Mouse (Mus musculus) inflammation-experienced regulatory T-cells, adult 16 weeks (primary cell): ENCODE measurements around the gene C8g. TPM values are rescaled to one million over a fixed set of nuclear protein-coding genes. Genes with fewer than 3 reads are reported as not detected.

Experiments
- polyA plus RNA-seq: library from polyadenylated mRNA; unstranded; fragments of 100-300 nt; shearing (Covaris generic); gene quantifications from one replicate; pipeline ENCODE4 v1.2.1, GENCODE M21; 2017

C8g gene
- 10.9 TPM for polyA plus RNA-seq

GRCm38 (mm10) chr2:25501593-25502486 lies at the start of gene C8g:
Gene C8g (minus strand): TSS chr2:25501719.

GRCm38 (mm10) chr2:25546811-25547491 lies 45.4 kb upstream of the C8g start, which contains the start of gene Traf2:
Gene Traf2 (minus strand): TSS chr2:25546940.

DNA sequence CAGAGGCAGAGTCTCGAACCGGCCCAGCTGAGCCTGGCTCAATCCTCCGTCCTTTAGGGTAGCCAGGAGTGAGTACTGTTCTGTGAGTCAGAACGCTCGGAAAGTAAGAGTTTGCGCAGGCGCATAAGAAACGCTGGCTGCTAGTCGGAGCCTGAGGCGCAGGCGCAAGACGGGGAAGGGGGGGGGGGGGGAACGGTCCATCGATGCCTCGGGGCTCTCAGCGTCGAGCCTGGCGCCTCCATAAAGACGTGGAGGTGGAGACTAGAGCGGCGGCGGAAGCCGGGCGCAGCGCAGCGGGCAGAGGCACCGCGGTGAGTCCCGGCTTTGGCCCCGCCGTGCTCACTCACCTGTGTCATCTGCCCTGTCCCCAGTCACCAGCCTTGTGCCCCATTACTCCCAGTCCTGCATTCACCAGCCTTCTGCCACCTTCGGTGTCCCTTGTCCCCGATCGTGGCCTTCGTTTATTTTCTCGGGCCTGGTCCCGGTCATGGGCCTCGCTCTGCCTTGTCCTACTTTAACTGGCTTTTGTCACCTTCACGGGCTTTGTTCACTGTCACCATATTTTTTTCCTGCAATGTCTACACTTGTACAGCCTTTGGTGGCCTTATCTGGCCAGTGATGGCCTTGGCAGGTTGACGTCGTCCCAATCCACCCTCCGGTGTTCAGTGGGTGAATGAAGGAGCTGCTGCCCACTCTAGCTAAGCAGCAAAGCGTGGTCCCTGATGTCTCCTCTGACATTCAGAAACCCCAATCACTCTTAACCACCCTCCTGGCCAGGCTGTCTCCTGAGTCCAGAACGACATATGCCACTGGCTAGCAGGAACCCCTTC lies 728 bp downstream of the C8g start, which contains the start of gene Fbxw5:
TSS of gene Fbxw5 (plus strand) at position 175 of the 830 bp plus-strand sequence.

DNA sequence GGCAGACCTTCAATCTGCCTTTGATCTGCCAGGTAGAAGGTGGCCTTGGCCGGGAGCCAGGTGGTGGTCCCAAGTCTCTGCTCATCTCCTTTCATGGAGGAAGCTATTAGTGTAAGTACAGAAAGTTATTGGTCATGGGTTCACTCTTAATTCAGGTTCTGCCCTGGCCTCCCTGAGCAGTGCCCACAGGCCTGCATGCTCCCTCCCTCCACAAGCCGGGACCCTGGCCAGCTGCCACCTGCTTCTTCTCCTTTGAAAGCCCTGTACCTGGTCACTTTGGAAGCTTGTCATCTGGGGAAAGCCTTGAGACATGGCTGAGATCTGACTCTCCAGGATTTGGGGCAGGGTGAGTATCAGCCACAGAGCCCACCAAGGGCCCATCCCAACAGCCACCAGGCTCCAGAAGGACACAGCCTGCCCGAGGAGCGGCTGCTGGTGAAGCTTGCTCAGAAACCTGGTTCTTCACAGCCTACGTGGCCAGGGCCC lies 8.0 kb downstream of the C8g start, which contains the start of gene Lcn12:
TSS of gene Lcn12 (minus strand) at position 436 of the 486 bp plus-strand sequence.

GRCm38 (mm10) chr2:25469969-25470368 lies 31.6 kb downstream of the C8g start, which contains the start of gene Ptgds:
Gene Ptgds (minus strand): TSS chr2:25470046.

DNA sequence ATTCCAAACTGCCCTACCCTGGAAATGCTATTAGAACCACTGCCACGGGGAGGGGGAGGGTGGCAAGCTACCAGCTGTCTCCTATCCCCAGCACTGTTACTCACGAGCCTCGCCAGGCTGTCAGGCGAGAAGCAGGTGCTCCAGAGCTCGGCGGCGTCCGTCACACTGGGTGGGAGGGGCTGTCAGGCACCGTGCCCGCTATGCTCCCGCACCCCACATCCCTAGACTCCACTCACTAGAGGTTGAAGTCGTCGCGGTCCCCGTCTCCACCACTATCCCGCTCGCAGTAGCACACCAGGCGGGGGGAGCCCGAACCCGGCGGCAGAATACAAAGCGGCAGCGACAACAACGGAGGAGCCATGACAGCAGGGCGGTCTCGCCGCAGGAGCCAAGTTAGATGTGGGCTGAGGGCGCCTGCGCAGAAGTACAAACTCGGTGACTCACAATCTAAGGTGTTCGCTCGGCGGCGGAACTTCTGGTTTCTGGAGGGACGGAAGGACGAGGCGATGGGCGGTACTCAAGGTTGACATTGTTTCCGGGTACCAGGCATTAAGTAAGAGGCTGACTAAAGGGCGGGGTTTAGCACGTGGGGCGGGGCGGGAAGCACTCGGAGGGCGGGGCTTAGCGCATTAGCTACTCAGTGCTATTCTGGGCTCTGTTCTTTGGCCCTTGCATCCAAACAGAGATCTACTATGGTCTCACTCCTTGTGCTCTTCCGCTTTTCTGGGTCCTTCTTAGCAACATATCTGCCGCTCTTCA lies 40.8 kb downstream of the C8g start, which contains the start of gene Paxx:
TSS of gene Paxx (minus strand) at position 544 of the 759 bp plus-strand sequence.

DNA sequence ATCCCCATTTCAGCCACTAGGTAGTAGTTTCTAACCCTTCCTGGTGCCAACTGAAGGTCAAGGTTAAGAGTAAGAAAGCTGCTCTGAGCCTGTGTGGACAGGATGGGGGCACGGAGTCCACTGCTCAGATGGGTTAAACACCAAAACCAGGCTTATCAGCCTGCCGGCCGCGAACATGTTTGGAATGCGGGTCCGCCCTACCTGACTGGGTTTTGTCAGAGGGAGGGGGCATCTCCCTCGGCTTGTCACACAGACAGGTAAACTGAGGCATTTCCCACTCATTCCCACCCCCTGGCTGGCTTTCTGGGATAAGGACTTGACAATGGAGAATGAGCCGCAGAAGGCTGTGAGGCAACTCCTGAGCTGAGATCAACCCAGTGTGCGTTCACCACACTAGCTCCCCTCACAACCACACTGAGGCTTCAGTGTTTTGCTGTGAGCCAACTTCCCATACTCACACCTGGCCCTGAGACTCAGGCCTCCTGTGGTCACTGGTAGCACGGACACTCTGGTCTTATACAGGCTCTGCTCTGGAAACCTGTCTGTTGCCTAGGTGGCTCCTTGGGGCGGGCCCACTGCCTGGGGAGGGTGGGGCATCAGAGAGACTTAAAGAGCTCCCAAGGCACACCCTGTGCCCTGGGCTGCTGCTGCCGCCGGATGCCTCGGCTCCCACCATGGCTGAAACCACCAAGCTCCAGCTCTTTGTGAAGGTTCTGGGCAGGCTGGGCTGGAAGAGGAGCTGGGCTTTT lies 45.1 kb downstream of the C8g start, which contains the start of gene Clic3:
TSS of gene Clic3 (plus strand) at position 634 of the 749 bp plus-strand sequence.

Other genes with a start within 250 kb of the C8g start
- gene Tmem203, start 246.3 kb downstream of the C8g start, polyA plus RNA-seq, result 17.5 TPM
- gene Tprn, start 239.1 kb downstream of the C8g start, polyA plus RNA-seq, result 5.5 TPM
- 131 TPM for gene Ssna1, start 229.3 kb downstream of the C8g start, polyA plus RNA-seq
- 120 TPM for gene Anapc2, start 229.2 kb downstream of the C8g start, polyA plus RNA-seq
- not detected for gene Tmem210, start 213.6 kb downstream of the C8g start, polyA plus RNA-seq
- gene Lrrc26, start 211.8 kb downstream of the C8g start, polyA plus RNA-seq, result not detected
- 0.10 TPM for gene Grin1, start 182.5 kb downstream of the C8g start, polyA plus RNA-seq
- 23.8 TPM for gene Man1b1, start 169.4 kb downstream of the C8g start, polyA plus RNA-seq
- gene Dpp7, start 145.4 kb downstream of the C8g start, polyA plus RNA-seq, result 28.5 TPM
- gene Uap1l1, start 136.0 kb downstream of the C8g start, polyA plus RNA-seq, result 18.3 TPM
- gene Sapcd2, start 129.4 kb downstream of the C8g start, polyA plus RNA-seq, result 1.2 TPM
- gene Entpd2, start 105.8 kb downstream of the C8g start, polyA plus RNA-seq, result not detected
- gene Npdc1, start 102.4 kb downstream of the C8g start, polyA plus RNA-seq, result 3.4 TPM
- gene Fut7, start 78.5 kb downstream of the C8g start, polyA plus RNA-seq, result 10.9 TPM
- gene Abca2, start 73.0 kb downstream of the C8g start, polyA plus RNA-seq, result 30.7 TPM
- 3.9 TPM for gene Clic3, start 44.9 kb downstream of the C8g start, polyA plus RNA-seq
- 100 TPM for gene Paxx, start 40.6 kb downstream of the C8g start, polyA plus RNA-seq
- gene Ptgds, start 31.7 kb downstream of the C8g start, polyA plus RNA-seq, result not detected
- gene Lcn12, start 7.8 kb downstream of the C8g start, polyA plus RNA-seq, result not detected
- gene Fbxw5, start 969 bp downstream of the C8g start, polyA plus RNA-seq, result 130 TPM
- gene Traf2, start 45.2 kb upstream of the C8g start, polyA plus RNA-seq, result 124 TPM
- 318 TPM for gene Edf1, start 56.1 kb upstream of the C8g start, polyA plus RNA-seq
- 0.45 TPM for gene Mamdc4, start 73.1 kb upstream of the C8g start, polyA plus RNA-seq
- 73.4 TPM for gene Phpt1, start 73.5 kb upstream of the C8g start, polyA plus RNA-seq
- gene Ajm1, start 80.0 kb upstream of the C8g start, polyA plus RNA-seq, result not detected
- 17.8 TPM for gene Rabl6, start 106.8 kb upstream of the C8g start, polyA plus RNA-seq
- gene Ccdc183, start 116.0 kb upstream of the C8g start, polyA plus RNA-seq, result not detected
- gene Tmem141, start 120.3 kb upstream of the C8g start, polyA plus RNA-seq, result 1.0 TPM
- 16.4 TPM for gene Fcna, start 126.3 kb upstream of the C8g start, polyA plus RNA-seq
- gene Lcn8, start 151.4 kb upstream of the C8g start, polyA plus RNA-seq, result not detected
- not detected for gene Lcn5, start 156.2 kb upstream of the C8g start, polyA plus RNA-seq
- not detected for gene Lcn6, start 175.1 kb upstream of the C8g start, polyA plus RNA-seq
- gene Lcn10, start 181.0 kb upstream of the C8g start, polyA plus RNA-seq, result 0.62 TPM
- gene Obp2a, start 198.3 kb upstream of the C8g start, polyA plus RNA-seq, result not detected
- 179 TPM for gene Bmyc, start 205.0 kb upstream of the C8g start, polyA plus RNA-seq
- not detected for gene Obp2b, start 235.3 kb upstream of the C8g start, polyA plus RNA-seq